Mouse (Mus musculus) midbrain, embryonic 15.5 days (tissue): ENCODE measurements at regions not wholly inside any gene's neighbourhood (a gene's known extent, or its start where the extent isn't known, plus 50 kb on each side); places are given as distances from the start of the nearest gene placed in this dataset.

Experiments
- ATAC-seq: fragments of 200-750 bp; cut with Nextera tagmentation; replicated peaks from 2 replicates; pipeline ENCODE4 v1.8.0; 2017; ENCODE audit warnings: moderate TSS enrichment
- H3K27ac ChIP-seq: fragments of 300-500 bp; sonication (generic); 2 replicates; pipeline ENCODE4 v1.5.1; 2015; ENCODE audit warnings: mild to moderate bottlenecking, inconsistent platforms
- H3K27me3 ChIP-seq: fragments of 300-500 bp; sonication (generic); replicated peaks from 2 replicates; pipeline ENCODE4 v1.6.1; 2015; ENCODE audit warnings: inconsistent platforms
- H3K36me3 ChIP-seq: fragments of 300-500 bp; sonication (generic); replicated peaks from 2 replicates; pipeline ENCODE4 v1.6.1; 2015; ENCODE audit warnings: inconsistent platforms
- H3K4me1 ChIP-seq: fragments of 300-500 bp; sonication (generic); 2 replicates; pipeline ENCODE4 v1.6.1; 2015; ENCODE audit warnings: inconsistent platforms
- H3K4me2 ChIP-seq: fragments of 300-500 bp; sonication (generic); 2 replicates; pipeline ENCODE4 v1.6.1; 2015; ENCODE audit warnings: inconsistent platforms, mild to moderate bottlenecking, moderate library complexity
- H3K4me3 ChIP-seq: fragments of 300-500 bp; sonication (generic); 2 replicates; pipeline ENCODE4 v1.5.1; 2015; ENCODE audit warnings: mild to moderate bottlenecking, inconsistent platforms
- H3K9ac ChIP-seq: fragments of 300-500 bp; sonication (generic); 2 replicates; pipeline ENCODE4 v1.6.1; 2015; ENCODE audit warnings: mild to moderate bottlenecking, inconsistent platforms
- H3K9me3 ChIP-seq: fragments of 300-500 bp; sonication (generic); 2 replicates; pipeline ENCODE4 v1.6.1; 2016; ENCODE audit warnings: inconsistent platforms
- WGBS: fragments of 180-500 bp; shearing (Covaris S2); methylation state at CpG from one replicate; pipeline ENCODE4 v1.1.7; 2015; ENCODE audit warnings: mixed read lengths; 5-methylcytosine and 5-hydroxymethylcytosine counted together

GRCm38 (mm10) chr6:147727644-147728533 is 252.3 kb downstream of the Ccdc91 start:
- 64% methylated on average over 6 of the region's 6 CpGs for WGBS
- Histone ChIP-seq H3K9ac (no peak overlapping the region), H3K4me3 (no peak overlapping the region), H3K27me3 (no peaks in the 10 kb centered on the region), H3K4me1 (no peaks in the 10 kb centered on the region), H3K27ac (no peak overlapping the region), H3K4me2 (no peak overlapping the region), H3K9me3 (no peaks in the 10 kb centered on the region), H3K36me3 (no peaks in the 10 kb centered on the region)
- no peak for ATAC-seq

DNA sequence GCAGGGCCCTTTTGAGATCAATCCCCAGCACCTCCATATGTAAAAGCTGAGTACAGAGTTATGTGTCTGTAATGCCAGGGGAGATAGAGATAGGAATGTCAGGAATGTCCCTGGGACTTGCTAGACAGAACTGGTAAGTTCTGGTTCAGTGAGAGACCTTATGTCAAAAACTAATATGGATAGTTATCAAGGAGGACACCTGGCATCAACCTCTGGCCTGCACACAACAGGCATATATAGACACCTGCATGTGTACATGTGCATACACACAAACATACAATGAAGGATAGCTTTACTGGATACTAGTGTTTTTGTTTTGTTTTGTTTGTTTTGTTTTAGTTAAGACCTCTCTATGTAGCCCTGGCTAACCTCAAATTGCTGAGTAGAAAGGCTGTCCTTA is 254.1 kb downstream of the Ccdc91 start:
- no peaks in the 10 kb centered on the region for H3K9me3 ChIP-seq
- no peaks in the 10 kb centered on the region for H3K27me3 ChIP-seq
- no peak overlapping the region for H3K4me2 ChIP-seq
- no peak overlapping the region for H3K27ac ChIP-seq
- ATAC-seq, result no peak
- H3K9ac ChIP-seq, result no peak overlapping the region
- H3K4me1 ChIP-seq, result no peaks in the 10 kb centered on the region
- H3K36me3 ChIP-seq, result no peaks in the 10 kb centered on the region
- H3K4me3 ChIP-seq, result no peak overlapping the region

- no peak overlapping the region for H3K4me3 ChIP-seq
- H3K9ac ChIP-seq, result no peak overlapping the region
- H3K4me2 ChIP-seq, result no peak overlapping the region
- no peaks in the 10 kb centered on the region for H3K27me3 ChIP-seq
- H3K27ac ChIP-seq, result no peak overlapping the region
- no peaks in the 10 kb centered on the region for H3K36me3 ChIP-seq
- 94% methylated on average over 5 of the region's 5 CpGs for WGBS
- no peaks in the 10 kb centered on the region for H3K9me3 ChIP-seq
- no peak for ATAC-seq
- H3K4me1 ChIP-seq, result no peaks in the 10 kb centered on the region
Observed at GRCm38 (mm10) chr6:147738621-147739325, 263.1 kb downstream of the Ccdc91 start.

DNA sequence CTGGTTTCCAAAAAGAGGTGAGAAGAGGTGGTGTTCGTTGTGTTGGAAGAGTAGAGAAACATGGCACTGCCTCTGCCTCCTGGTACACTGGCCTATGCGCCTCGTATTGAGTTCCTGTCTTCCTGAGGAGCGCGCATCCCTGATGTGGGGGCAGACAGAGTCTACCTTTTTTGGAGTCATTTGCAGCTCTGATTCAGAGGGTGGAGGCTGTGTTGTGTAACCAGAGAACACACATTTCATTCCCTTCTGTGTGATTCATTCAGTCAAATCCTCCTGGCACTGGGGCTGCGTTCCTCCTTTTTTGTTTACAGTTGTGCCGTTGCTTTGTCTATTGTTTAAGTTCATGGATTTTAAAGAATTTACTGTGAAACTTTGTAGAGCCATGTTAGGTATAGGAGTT is 265.8 kb downstream of the Ccdc91 start:
- Histone ChIP-seq H3K9ac (no peak overlapping the region), H3K27me3 (no peaks in the 10 kb centered on the region), H3K9me3 (no peaks in the 10 kb centered on the region), H3K4me2 (no peak overlapping the region), H3K4me1 (no peaks in the 10 kb centered on the region), H3K36me3 (no peaks in the 10 kb centered on the region), H3K4me3 (no peak overlapping the region), H3K27ac (no peak overlapping the region)
- WGBS, result 79% methylated on average over 7 of the region's 7 CpGs
- no peak for ATAC-seq

GRCm38 (mm10) chr6:147744081-147744480 is 268.5 kb downstream of the Ccdc91 start:
- ATAC-seq, result no peak
- Histone ChIP-seq H3K36me3 (no peaks in the 10 kb centered on the region), H3K27me3 (no peaks in the 10 kb centered on the region), H3K9me3 (no peaks in the 10 kb centered on the region), H3K4me2 (no peak overlapping the region), H3K27ac (no peak overlapping the region), H3K4me1 (no peaks in the 10 kb centered on the region), H3K4me3 (no peak overlapping the region), H3K9ac (no peak overlapping the region)
- WGBS, result 61% methylated on average over 3 of the region's 3 CpGs

GRCm38 (mm10) chr6:147745690-147746089 is 270.1 kb downstream of the Ccdc91 start:
- no peaks in the 10 kb centered on the region for H3K4me1 ChIP-seq
- no peak overlapping the region for H3K27ac ChIP-seq
- H3K27me3 ChIP-seq, result no peaks in the 10 kb centered on the region
- H3K9me3 ChIP-seq, result no peaks in the 10 kb centered on the region
- no peaks in the 10 kb centered on the region for H3K36me3 ChIP-seq
- ATAC-seq, result no peak
- H3K9ac ChIP-seq, result no peak overlapping the region
- H3K4me3 ChIP-seq, result no peak overlapping the region
- no peak overlapping the region for H3K4me2 ChIP-seq
- 84% methylated on average over 2 of the region's 2 CpGs for WGBS

DNA sequence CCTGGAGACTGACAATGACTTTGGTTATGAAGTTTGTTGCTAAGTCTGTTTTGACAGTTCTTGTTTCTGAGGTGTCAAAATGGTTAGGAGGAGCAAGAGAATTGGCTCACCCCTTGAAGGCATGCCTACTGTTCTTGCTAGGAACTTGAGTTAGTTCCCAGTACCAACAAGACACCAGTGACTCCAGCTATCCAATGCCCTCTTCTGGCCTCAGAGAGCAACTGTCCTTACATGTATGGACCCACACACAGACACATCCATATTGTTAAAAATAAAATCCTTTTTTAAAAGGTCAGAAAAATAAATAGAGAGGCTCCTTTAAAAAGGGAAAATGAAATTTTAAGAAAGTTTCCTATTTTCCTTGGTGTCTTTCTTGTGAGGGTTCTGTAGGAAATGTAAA is 272.3 kb downstream of the Ccdc91 start:
- Histone ChIP-seq H3K27ac (no peak overlapping the region), H3K27me3 (no peaks in the 10 kb centered on the region), H3K9me3 (no peaks in the 10 kb centered on the region), H3K4me1 (no peaks in the 10 kb centered on the region), H3K36me3 (no peaks in the 10 kb centered on the region), H3K4me3 (no peak overlapping the region), H3K4me2 (no peak overlapping the region), H3K9ac (no peak overlapping the region)
- ATAC-seq, result no peak

GRCm38 (mm10) chr6:147752301-147752700 is 276.7 kb downstream of the Ccdc91 start:
- no peak for ATAC-seq
- no peaks in the 10 kb centered on the region for H3K4me1 ChIP-seq
- no peak overlapping the region for H3K4me3 ChIP-seq
- no peak overlapping the region for H3K4me2 ChIP-seq
- 81% methylated on average over 2 of the region's 2 CpGs for WGBS
- no peak overlapping the region for H3K27ac ChIP-seq
- no peaks in the 10 kb centered on the region for H3K9me3 ChIP-seq
- no peaks in the 10 kb centered on the region for H3K36me3 ChIP-seq
- H3K27me3 ChIP-seq, result no peaks in the 10 kb centered on the region
- H3K9ac ChIP-seq, result no peak overlapping the region

DNA sequence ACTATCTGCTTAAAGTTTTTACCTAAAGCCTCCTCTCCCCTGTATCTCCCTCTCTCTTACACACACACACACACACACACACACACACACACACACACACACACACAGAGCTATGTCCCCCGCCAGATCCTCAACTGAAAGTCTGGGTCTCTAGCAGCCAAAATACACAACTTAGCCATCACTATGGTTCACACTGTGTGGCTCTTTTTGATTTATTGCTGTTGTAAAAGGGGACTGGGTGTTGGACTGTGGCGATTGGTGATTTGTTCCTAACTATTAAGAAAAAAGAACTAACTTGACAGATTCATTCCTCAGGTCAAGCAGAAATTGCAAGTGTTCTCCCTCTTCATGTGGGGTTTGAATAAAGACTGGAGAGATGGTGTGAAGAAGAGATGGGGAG is 278.2 kb downstream of the Ccdc91 start:
- 85% methylated on average over 2 of the region's 2 CpGs for WGBS

GRCm38 (mm10) chr6:147755750-147756523 is 280.3 kb downstream of the Ccdc91 start:
- Histone ChIP-seq H3K27ac (no peak overlapping the region), H3K9ac (no peak overlapping the region), H3K9me3 (no peaks in the 10 kb centered on the region), H3K4me2 (no peak overlapping the region), H3K4me3 (no peak overlapping the region), H3K4me1 (no peaks in the 10 kb centered on the region), H3K36me3 (no peaks in the 10 kb centered on the region), H3K27me3 (no peaks in the 10 kb centered on the region)
- ATAC-seq, result no peak
- 82% methylated on average over 7 of the region's 7 CpGs for WGBS

More for the DNA sequence above, 278.2 kb downstream of the Ccdc91 start:
- no peak overlapping the region for H3K27ac ChIP-seq
- H3K27me3 ChIP-seq, result no peaks in the 10 kb centered on the region
- no peak overlapping the region for H3K4me2 ChIP-seq
- ATAC-seq, result no peak
- no peaks in the 10 kb centered on the region for H3K36me3 ChIP-seq
- no peaks in the 10 kb centered on the region for H3K9me3 ChIP-seq
- no peak overlapping the region for H3K4me3 ChIP-seq
- H3K4me1 ChIP-seq, result no peaks in the 10 kb centered on the region
- H3K9ac ChIP-seq, result no peak overlapping the region

DNA sequence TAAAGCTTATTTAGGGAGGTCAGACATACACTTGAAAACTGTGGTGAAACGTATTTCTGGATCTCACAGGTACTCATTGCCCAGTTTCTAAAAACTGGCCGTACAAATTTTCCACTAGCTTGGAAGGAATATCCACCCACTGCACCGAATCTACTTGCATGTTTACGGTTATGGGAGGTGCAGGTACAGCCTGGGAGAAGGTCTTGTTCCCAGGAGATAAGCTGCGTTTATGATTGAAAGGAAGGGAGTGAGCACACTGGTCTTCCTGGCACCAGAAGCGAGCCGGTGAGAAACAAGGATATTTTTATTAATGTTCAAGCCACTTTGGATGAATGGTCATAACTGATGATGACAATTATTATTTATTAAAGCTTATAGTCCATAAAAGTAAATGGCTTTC is 283.9 kb downstream of the Ccdc91 start:
- ATAC-seq, result no peak
- Histone ChIP-seq H3K27ac (no peak overlapping the region), H3K27me3 (no peaks in the 10 kb centered on the region), H3K9me3 (no peaks in the 10 kb centered on the region), H3K9ac (no peak overlapping the region), H3K4me2 (no peak overlapping the region), H3K36me3 (no peaks in the 10 kb centered on the region), H3K4me3 (no peak overlapping the region), H3K4me1 (no peaks in the 10 kb centered on the region)
- WGBS, result 86% methylated on average over 7 of the region's 7 CpGs

DNA sequence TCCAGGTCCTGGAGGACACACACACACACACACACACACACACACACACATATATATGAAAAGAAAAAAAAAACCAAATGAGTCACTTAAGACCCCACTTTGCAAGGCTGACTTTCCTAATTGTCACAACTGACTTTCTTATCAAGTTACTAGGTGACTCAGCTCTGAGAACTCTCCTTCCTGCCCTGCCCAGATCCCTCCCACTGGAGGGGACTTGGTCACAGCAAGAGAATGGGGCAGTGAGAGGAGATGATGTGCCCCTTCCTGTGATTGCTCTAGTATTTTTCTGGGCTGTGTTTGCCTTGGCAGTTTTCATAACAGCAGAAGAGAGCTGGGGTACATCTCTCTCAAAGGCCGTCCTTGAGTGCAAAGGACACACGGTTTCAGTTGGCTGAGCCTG is 284.5 kb downstream of the Ccdc91 start:
- 89% methylated on average over 2 of the region's 2 CpGs for WGBS
- no peaks in the 10 kb centered on the region for H3K36me3 ChIP-seq
- H3K4me2 ChIP-seq, result no peak overlapping the region
- H3K9me3 ChIP-seq, result no peaks in the 10 kb centered on the region
- ATAC-seq, result no peak
- no peak overlapping the region for H3K9ac ChIP-seq
- H3K27ac ChIP-seq, result no peak overlapping the region
- no peak overlapping the region for H3K4me3 ChIP-seq
- no peaks in the 10 kb centered on the region for H3K4me1 ChIP-seq
- no peaks in the 10 kb centered on the region for H3K27me3 ChIP-seq
